Mouse (Mus musculus) heart, embryonic 14.5 days (tissue): ENCODE measurements at regions not wholly inside any gene's neighbourhood (a gene's known extent, or its start where the extent isn't known, plus 50 kb on each side); places are given as distances from the start of the nearest gene placed in this dataset.

Experiments
- ATAC-seq: fragments of 200-750 bp; cut with Nextera tagmentation; 2 replicates; pipeline ENCODE4 v1.8.0; 2017; ENCODE audit warnings: low read depth, moderate TSS enrichment; ENCODE audit not compliant: insufficient number of reproducible peaks, insufficient read depth, low FRiP score
- H3K27ac ChIP-seq, 2 experiments: fragments of 200-500 bp in 1 of 2; fragments of 300-500 bp in 1 of 2; sonication (generic) in 1 of 2; replicated peaks in 1 of 2; 2 replicates each; pipeline ENCODE4 v1.5.1; 2012 to 2014; ENCODE audit warnings: low read depth in 2 of 2, low read length in 2 of 2, control low read depth in 1 of 2, mild to moderate bottlenecking in 1 of 2, mixed read lengths in 1 of 2; ENCODE audit not compliant: control insufficient read depth in 1 of 2, insufficient read depth in 1 of 2
- H3K27me3 ChIP-seq: fragments of 300-500 bp; sonication (generic); 2 replicates; pipeline ENCODE4 v1.6.1; 2014; ENCODE audit warnings: mild to moderate bottlenecking, low read length, control low read depth; ENCODE audit not compliant: control insufficient read depth, insufficient read depth
- H3K36me3 ChIP-seq: fragments of 300-500 bp; sonication (generic); 2 replicates; pipeline ENCODE4 v1.6.1; 2014; ENCODE audit warnings: mild to moderate bottlenecking, control low read depth, low read length, mixed read lengths; ENCODE audit not compliant: control insufficient read depth, insufficient read depth
- H3K4me1 ChIP-seq, 2 experiments: fragments of 200-500 bp in 1 of 2; fragments of 300-500 bp in 1 of 2; sonication (generic) in 1 of 2; 2 replicates each; pipeline ENCODE4 v1.6.1; 2012 to 2014; ENCODE audit warnings: low read length in 2 of 2, control low read depth in 1 of 2, mixed read lengths in 1 of 2; ENCODE audit not compliant: control insufficient read depth in 2 of 2, insufficient read depth in 2 of 2
- H3K4me2 ChIP-seq: fragments of 300-500 bp; sonication (generic); 2 replicates; pipeline ENCODE4 v1.6.1; 2014; ENCODE audit warnings: mild to moderate bottlenecking, low read length
- H3K4me3 ChIP-seq, 2 experiments: fragments of 200-500 bp in 1 of 2; fragments of 300-500 bp in 1 of 2; sonication (generic) in 1 of 2; 2 replicates each; pipeline ENCODE4 v1.5.1; 2012 to 2014; ENCODE audit warnings: low read length in 2 of 2, mild to moderate bottlenecking in 2 of 2, control low read depth in 1 of 2, low read depth in 1 of 2, moderate library complexity in 1 of 2; ENCODE audit not compliant: control insufficient read depth in 1 of 2, insufficient read depth in 1 of 2
- H3K9ac ChIP-seq: fragments of 300-500 bp; sonication (generic); 2 replicates; pipeline ENCODE4 v1.6.1; 2014; ENCODE audit warnings: mild to moderate bottlenecking, low read length
- H3K9me3 ChIP-seq: fragments of 300-500 bp; sonication (generic); 2 replicates; pipeline ENCODE4 v1.6.1; 2016; ENCODE audit warnings: low read length, control low read depth; ENCODE audit not compliant: control insufficient read depth
- WGBS: fragments of 180-500 bp; shearing (Covaris S2); extraction: QIAGEN DNeasy Blood & Tissue Kit; methylation state at CpG from one replicate; pipeline ENCODE4 v1.1.7; 2014; 5-methylcytosine and 5-hydroxymethylcytosine counted together

DNA sequence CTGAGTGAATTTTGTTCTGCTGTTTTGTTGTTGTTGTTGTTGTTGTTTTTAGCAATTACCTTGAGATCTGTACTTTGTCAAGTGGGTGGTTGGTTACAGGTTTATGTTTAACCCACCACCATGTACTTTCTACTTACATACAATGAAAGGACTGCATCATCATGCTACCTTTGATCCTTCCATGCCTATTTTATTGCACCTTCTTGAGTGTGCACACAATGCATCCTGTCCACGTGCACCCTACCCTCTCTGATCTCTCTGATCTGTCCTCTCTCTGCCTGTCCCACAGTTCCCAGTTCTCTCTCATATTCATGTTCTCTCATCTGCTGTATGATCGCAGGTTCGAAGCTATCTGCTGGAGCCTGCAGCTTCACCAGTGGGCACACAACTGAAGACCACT is 59.9 kb upstream of the Gas1 start:
- 86% methylated on average over 3 of the region's 3 CpGs for WGBS
- ATAC-seq: no peak

DNA sequence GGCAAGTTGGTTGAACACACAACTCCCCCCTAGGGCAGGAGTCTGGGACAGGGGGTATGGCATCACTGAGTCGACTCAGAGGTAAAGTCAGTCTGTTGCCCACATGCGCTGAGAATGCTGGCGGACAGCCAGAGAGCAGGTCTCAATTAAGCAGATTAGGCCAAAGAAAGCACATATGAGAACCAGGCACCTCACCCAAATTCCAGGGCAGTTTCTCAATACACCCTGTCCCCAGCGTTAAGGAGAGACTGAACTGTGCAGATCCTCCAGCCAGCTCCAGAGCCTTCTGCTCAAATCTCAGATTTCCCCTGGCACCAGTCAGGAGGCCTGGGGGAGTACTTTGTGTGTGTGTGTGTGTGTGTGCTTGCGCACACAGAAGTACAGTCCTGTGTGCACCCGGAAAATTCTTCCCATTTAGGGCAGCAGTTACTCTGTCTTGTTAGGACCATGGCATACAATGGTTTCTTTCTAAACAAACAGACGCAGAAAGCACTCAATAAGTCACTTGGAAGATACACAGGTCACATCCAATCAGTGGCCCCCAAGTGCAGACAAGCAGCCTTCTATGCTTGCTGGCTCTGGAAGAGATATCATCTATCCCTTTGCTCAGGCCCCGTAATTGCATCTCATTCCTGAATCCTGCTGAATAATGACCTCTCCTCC is 65.4 kb upstream of the Gas1 start:
- H3K36me3 ChIP-seq: no peaks in the 10 kb centered on the region
- no peaks in the 10 kb centered on the region for H3K27me3 ChIP-seq
- peaks cover 6 to 9% of the 10 kb centered on the region in 2 experiments; a peak in 2 of 4 replicates for H3K4me1 ChIP-seq
- H3K9ac ChIP-seq: no peak overlapping the region
- 44% methylated on average over 8 of the region's 8 CpGs for WGBS
- no peak overlapping the region for H3K4me2 ChIP-seq
- H3K4me3 ChIP-seq: no peak overlapping the region
- no peak for ATAC-seq
- H3K9me3 ChIP-seq: 0 out of 2 replicates have a peak, but pooled peaks cover 6% of the 10 kb centered on the region
- peak overlapping the region in 1 of 2 experiments; percentile 2; a peak in 1 of 4 replicates for H3K27ac ChIP-seq

More for the DNA sequence above, 59.9 kb upstream of the Gas1 start:
- Histone ChIP-seq H3K4me3 (no peak overlapping the region), H3K27me3 (no peaks in the 10 kb centered on the region), H3K27ac (no peak overlapping the region), H3K9me3 (0 out of 2 replicates have a peak, but pooled peaks cover 6% of the 10 kb centered on the region), H3K4me1 (peaks cover 0 to 3% of the 10 kb centered on the region in 2 experiments; a peak in 1 of 4 replicates), H3K9ac (no peak overlapping the region), H3K36me3 (no peaks in the 10 kb centered on the region), H3K4me2 (no peak overlapping the region)

DNA sequence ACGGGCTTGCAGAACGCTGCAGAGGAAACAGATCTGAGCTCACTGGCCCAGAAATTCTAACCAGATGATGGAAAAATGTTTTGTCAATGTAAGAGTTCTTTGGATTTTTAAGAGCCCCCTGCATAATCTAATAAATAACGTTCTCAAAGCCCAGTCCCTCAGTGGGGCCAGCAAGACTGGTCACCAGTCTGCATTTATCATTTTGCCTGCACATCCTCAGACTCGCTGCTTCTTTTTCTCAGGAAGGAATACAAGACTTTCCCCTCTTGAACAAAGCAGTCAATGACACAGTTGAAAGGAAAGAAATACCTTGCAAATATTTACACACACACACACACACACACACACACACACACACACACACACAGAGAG is 65.9 kb upstream of the Gas1 start:
- H3K27ac ChIP-seq: 0 out of 4 replicates have a peak overlapping the region, but pooled peaks of 1 of the 2 experiments have one; percentile 2
- no peaks in the 10 kb centered on the region for H3K36me3 ChIP-seq
- no peak overlapping the region for H3K9ac ChIP-seq
- 0 out of 2 replicates have a peak, but pooled peaks cover 6% of the 10 kb centered on the region for H3K9me3 ChIP-seq
- H3K27me3 ChIP-seq: no peaks in the 10 kb centered on the region
- no peak overlapping the region for H3K4me2 ChIP-seq
- no peak for ATAC-seq
- no peak overlapping the region for H3K4me3 ChIP-seq
- H3K4me1 ChIP-seq: peaks cover 6 to 9% of the 10 kb centered on the region in 2 experiments; a peak in 2 of 4 replicates
- 46% methylated on average over 4 of the region's 4 CpGs for WGBS

DNA sequence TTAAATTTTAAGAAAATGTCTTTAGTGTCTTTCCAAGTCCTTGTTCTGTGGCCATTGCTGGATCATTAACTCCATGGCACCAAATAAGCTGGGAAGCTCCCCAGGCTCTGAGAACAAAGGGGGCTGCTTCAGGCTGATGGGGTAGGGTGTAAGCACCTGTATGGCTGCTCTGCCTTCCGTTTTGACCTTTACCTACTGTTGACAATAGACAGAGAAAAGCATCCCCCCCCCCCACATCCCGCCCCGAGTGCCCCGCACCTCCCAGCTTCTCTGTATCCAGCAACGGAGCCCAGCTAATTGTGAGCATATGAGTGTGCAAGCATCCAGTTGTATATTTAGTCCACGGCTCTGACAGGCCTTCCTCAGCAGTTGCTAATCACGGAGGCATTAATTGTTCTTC is 78.0 kb upstream of the Gas1 start:
- peaks cover 3 to 9% of the 10 kb centered on the region in 2 experiments; a peak in 2 of 4 replicates for H3K4me1 ChIP-seq
- no peak overlapping the region for H3K4me3 ChIP-seq
- H3K27me3 ChIP-seq: no peaks in the 10 kb centered on the region
- H3K4me2 ChIP-seq: no peak overlapping the region
- no peak overlapping the region for H3K27ac ChIP-seq
- ATAC-seq: no peak
- H3K36me3 ChIP-seq: no peaks in the 10 kb centered on the region
- no peak overlapping the region for H3K9ac ChIP-seq
- WGBS: 53% methylated on average over 7 of the region's 7 CpGs
- no peaks in the 10 kb centered on the region for H3K9me3 ChIP-seq

DNA sequence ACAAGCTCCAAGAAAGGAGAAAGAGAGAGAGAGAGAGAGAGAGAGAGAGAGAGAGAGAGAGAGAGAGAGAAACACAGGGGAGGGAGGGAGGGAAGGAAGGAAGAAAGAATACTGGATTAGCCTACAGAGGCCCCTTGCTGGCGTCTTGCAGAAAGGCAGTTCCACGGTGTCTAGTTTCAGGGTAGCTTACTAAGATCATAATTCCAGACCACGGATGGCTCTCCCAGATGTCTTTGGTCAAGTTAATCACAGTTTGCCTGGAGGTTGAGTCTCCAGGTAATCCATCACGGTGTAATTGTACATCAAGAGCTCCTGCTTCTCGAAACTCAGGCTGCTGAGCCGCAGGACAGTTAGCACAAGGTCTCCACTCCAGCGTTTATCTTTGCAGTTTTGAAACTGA is 78.5 kb upstream of the Gas1 start:
- no peak for ATAC-seq
- WGBS: 64% methylated on average over 7 of the region's 7 CpGs
- Histone ChIP-seq H3K36me3 (no peaks in the 10 kb centered on the region), H3K4me3 (no peak overlapping the region), H3K27ac (no peak overlapping the region; a peak in 1 of 4 replicates), H3K9me3 (no peaks in the 10 kb centered on the region), H3K9ac (no peak overlapping the region), H3K4me2 (no peak overlapping the region), H3K27me3 (no peaks in the 10 kb centered on the region), H3K4me1 (peaks cover 3 to 9% of the 10 kb centered on the region in 2 experiments; a peak in 2 of 4 replicates)

DNA sequence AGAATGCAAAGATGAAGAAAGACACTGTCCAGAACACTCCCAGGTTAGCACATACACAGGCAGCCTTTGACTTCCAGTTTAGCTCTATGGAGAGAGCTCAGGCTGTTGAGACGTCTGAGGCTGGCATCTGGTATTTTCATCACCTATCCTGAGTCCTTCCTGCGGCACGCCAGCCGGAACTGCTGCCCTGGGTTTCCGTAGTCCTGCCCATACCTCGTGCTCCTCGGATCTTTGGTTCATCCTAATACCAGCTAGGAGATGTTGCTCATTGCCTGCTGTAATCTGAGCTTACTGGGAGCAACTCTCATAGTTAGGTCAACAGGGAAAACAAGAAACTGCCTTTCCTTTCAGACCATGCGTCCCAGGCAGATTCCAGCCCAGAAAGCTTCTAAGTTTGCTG is 79.8 kb upstream of the Gas1 start:
- Histone ChIP-seq H3K4me2 (no peak overlapping the region), H3K36me3 (no peaks in the 10 kb centered on the region), H3K4me1 (peaks cover 3 to 9% of the 10 kb centered on the region in 2 experiments; a peak in 2 of 4 replicates), H3K27ac (no peak overlapping the region), H3K27me3 (no peaks in the 10 kb centered on the region), H3K9ac (no peak overlapping the region), H3K4me3 (no peak overlapping the region), H3K9me3 (no peaks in the 10 kb centered on the region)
- no peak for ATAC-seq
- WGBS: 20% methylated on average over 8 of the region's 8 CpGs

DNA sequence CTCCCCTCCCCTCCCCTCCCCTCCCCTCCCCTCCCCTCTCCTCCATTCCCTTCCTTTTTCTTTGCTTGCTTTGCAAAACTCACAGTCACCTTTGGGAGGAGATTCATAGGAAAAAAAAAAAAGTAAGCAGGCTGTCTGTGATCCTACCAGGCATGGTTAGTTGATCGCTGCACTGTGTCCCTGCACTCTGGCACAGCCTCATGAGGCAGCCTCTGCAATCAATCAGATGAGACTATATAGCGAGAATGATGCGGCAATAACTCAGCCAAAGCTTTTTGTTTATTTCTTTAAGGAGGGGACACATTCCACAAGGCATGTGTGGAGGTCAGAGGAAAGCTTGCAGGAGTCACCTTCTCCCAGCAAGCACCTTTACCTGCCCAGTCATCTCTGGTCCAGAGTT is 80.7 kb upstream of the Gas1 start:
- no peaks in the 10 kb centered on the region for H3K36me3 ChIP-seq
- no peak overlapping the region for H3K4me2 ChIP-seq
- no peak overlapping the region for H3K27ac ChIP-seq
- no peaks in the 10 kb centered on the region for H3K27me3 ChIP-seq
- no peak overlapping the region for H3K9ac ChIP-seq
- H3K9me3 ChIP-seq: no peaks in the 10 kb centered on the region
- WGBS: 72% methylated on average over 3 of the region's 3 CpGs
- no peak for ATAC-seq
- peaks cover 3 to 9% of the 10 kb centered on the region in 2 experiments; a peak in 2 of 4 replicates for H3K4me1 ChIP-seq
- no peak overlapping the region for H3K4me3 ChIP-seq
